Mouse (Mus musculus) C2C12 (cell line): ENCODE measurements around the gene Hyal1. TPM values are rescaled to one million over a fixed set of nuclear protein-coding genes. Genes with fewer than 3 reads are reported as not detected.

Experiments
- H3K27me3 ChIP-seq: one replicate; pipeline ENCODE4 v1.6.1; 2011; ENCODE audit not compliant: control insufficient read depth, insufficient read depth, insufficient read length
- H3K36me3 ChIP-seq: one replicate; pipeline ENCODE4 v1.6.1; 2011; ENCODE audit not compliant: control insufficient read depth, insufficient read depth
- H3K4me3 ChIP-seq: one replicate; pipeline ENCODE4 v1.5.1; 2011; ENCODE audit warnings: mild to moderate bottlenecking, control low read depth; ENCODE audit not compliant: poor library complexity, insufficient read depth, severe bottlenecking
- H3K79me2 ChIP-seq: one replicate; pipeline ENCODE4 v1.6.1; 2011; ENCODE audit not compliant: control insufficient read depth, insufficient read depth
- H3K79me3 ChIP-seq: one replicate; pipeline ENCODE4 v1.6.1; 2011; ENCODE audit warnings: low read depth, control low read depth
- H3ac ChIP-seq: one replicate; pipeline ENCODE3; 2011; ENCODE audit warnings: low read depth; ENCODE audit not compliant: control insufficient read depth, insufficient read length
- CEBPB ChIP-seq: IDR thresholded peaks from one replicate; pipeline ENCODE4 v1.6.1; 2011; ENCODE audit warnings: low read depth, mild to moderate bottlenecking, control low read depth, moderate library complexity
- CTCF ChIP-seq: IDR thresholded peaks from one replicate; pipeline ENCODE4 v1.5.1; 2011; ENCODE audit not compliant: control insufficient read depth, insufficient read depth, insufficient read length
- FOSL1 ChIP-seq: IDR thresholded peaks from one replicate; pipeline ENCODE4 v1.8.0; 2011; ENCODE audit warnings: mild to moderate bottlenecking, low read length; ENCODE audit not compliant: poor library complexity, insufficient read depth, severe bottlenecking
- MAX ChIP-seq: IDR thresholded peaks from one replicate; pipeline ENCODE4 v1.6.1; 2011; ENCODE audit warnings: mild to moderate bottlenecking, control low read depth
- MYOD1 ChIP-seq: IDR thresholded peaks from one replicate; pipeline ENCODE4 v1.6.1; 2011; ENCODE audit warnings: low read depth; ENCODE audit not compliant: control insufficient read depth, insufficient read length
- MYOG ChIP-seq: IDR thresholded peaks from one replicate; pipeline ENCODE4 v1.6.1; 2011; ENCODE audit not compliant: control insufficient read depth, insufficient read length; ENCODE audit errors: extremely low read depth
- USF1 ChIP-seq: IDR thresholded peaks from one replicate; pipeline ENCODE4 v1.6.1; 2011; ENCODE audit warnings: low read depth, mild to moderate bottlenecking, control low read depth, moderate library complexity
- polyA plus RNA-seq: library from polyadenylated mRNA; unstranded; fragments of >200 nt; fragmentation: generic; extraction: Trizol; gene quantifications from one replicate; pipeline ENCODE4 v1.2.1, GENCODE M21; 2012; ENCODE audit warnings: missing spikeins

Gene Hyal1
- polyA plus RNA-seq, 1 experiment, result 1.2 TPM

DNA sequence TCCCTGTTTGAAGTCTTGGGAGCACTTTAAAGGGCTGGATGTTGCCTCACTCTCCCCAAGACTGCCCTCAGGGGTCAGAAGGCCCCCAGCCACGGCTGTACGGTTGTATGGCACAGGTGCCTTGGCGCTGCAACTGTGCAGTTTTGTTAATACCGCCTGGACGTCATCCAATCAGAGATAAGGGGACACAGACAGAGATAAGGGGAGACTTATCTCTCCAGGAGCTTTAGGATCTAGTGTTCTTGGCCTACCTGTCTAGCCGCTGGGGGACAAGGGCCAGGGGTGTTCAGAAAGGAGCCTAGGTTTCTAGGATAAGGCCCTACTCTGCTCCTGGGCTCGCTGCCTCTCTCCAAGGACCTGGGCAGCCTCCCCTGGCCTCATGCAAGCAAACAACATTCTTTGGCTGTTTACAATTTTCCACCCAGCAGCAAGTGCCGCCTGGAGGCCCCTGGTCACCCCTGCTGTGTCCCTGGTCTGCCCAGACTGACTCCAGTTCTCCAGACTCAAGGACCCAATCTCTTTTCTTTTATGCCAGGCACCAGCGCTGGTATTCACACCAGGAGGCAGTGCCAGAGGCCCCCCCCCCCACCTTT, 31.0 kb downstream of the Hyal1 start:
- Histone ChIP-seq H3K79me3 (no peaks in the 10 kb centered on the region), H3K36me3 (no peaks in the 10 kb centered on the region), H3K27me3 (no peaks in the 10 kb centered on the region), H3K79me2 (no peaks in the 10 kb centered on the region), H3ac (no peak overlapping the region), H3K4me3 (no peak overlapping the region)
- no peak for TF ChIP-seq CTCF
- no peak for TF ChIP-seq CEBPB
- no peak for TF ChIP-seq MYOD1
- TF ChIP-seq MAX, result no peak
- no peak for TF ChIP-seq MYOG
- TF ChIP-seq USF1, result no peak
- TF ChIP-seq FOSL1, result no peak

- H3ac ChIP-seq, result no peak within 1 kb of the TSS
- no peak for TF ChIP-seq MYOG
- no peak for TF ChIP-seq MAX
- TF ChIP-seq USF1, result no peak
- no peak for TF ChIP-seq FOSL1
- TF ChIP-seq CTCF, result no peak
- TF ChIP-seq CEBPB, result no peak
- no peak for TF ChIP-seq MYOD1
- no peaks in the 10 kb centered on the region for H3K79me2 ChIP-seq
- no peaks in the 10 kb centered on the region for H3K79me3 ChIP-seq
- H3K4me3 ChIP-seq, result no peak within 1 kb of the TSS
- H3K27me3 ChIP-seq, result no peaks in the 10 kb centered on the region
- peaks cover 4% of the 10 kb centered on the region for H3K36me3 ChIP-seq
These were observed 32.2 kb downstream of the Hyal1 start, which contains the start of gene Sema3b for GRCm38 (mm10) chr9:107608741-107609432. TSS of gene Sema3b (minus strand) at chr9:107609229.

DNA sequence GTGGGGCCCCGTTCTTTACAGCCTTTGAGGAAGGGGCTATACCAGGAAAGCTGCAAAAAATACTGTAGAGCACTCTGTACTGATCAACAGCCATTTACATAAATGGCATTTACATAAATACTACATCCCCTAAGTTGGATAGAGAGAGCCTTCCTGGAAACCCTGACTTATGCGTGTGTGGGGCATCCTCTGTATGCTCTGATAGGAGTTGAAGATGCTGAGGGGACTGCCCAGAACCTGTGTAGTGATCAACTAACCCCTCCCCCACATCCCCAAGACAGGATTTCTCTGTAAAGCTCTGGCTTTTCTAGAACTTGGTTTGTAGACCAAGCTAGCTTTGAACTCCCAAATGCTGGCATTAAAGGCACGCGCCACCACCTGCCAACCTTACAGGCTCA, 32.7 kb downstream of the Hyal1 start:
- no peak for TF ChIP-seq FOSL1
- no peak for TF ChIP-seq CEBPB
- TF ChIP-seq MYOD1, result no peak
- TF ChIP-seq MAX, result no peak
- no peak for TF ChIP-seq CTCF
- no peak for TF ChIP-seq MYOG
- TF ChIP-seq USF1, result no peak
- Histone ChIP-seq H3K27me3 (no peaks in the 10 kb centered on the region), H3K79me3 (no peaks in the 10 kb centered on the region), H3K36me3 (peaks cover 8% of the 10 kb centered on the region), H3ac (no peak overlapping the region), H3K4me3 (no peak overlapping the region), H3K79me2 (no peaks in the 10 kb centered on the region)

GRCm38 (mm10) chr9:107611456-107612190, 34.9 kb downstream of the Hyal1 start:
- Histone ChIP-seq H3K36me3 (peaks cover 29% of the 10 kb centered on the region), H3ac (no peak overlapping the region), H3K79me2 (no peaks in the 10 kb centered on the region), H3K79me3 (no peaks in the 10 kb centered on the region), H3K4me3 (no peak overlapping the region), H3K27me3 (no peaks in the 10 kb centered on the region)
- TF ChIP-seq USF1, result no peak
- no peak for TF ChIP-seq CEBPB
- TF ChIP-seq FOSL1, result no peak
- TF ChIP-seq MYOG, result no peak
- TF ChIP-seq CTCF, result no peak
- TF ChIP-seq MYOD1, result no peak
- TF ChIP-seq MAX, result no peak

DNA sequence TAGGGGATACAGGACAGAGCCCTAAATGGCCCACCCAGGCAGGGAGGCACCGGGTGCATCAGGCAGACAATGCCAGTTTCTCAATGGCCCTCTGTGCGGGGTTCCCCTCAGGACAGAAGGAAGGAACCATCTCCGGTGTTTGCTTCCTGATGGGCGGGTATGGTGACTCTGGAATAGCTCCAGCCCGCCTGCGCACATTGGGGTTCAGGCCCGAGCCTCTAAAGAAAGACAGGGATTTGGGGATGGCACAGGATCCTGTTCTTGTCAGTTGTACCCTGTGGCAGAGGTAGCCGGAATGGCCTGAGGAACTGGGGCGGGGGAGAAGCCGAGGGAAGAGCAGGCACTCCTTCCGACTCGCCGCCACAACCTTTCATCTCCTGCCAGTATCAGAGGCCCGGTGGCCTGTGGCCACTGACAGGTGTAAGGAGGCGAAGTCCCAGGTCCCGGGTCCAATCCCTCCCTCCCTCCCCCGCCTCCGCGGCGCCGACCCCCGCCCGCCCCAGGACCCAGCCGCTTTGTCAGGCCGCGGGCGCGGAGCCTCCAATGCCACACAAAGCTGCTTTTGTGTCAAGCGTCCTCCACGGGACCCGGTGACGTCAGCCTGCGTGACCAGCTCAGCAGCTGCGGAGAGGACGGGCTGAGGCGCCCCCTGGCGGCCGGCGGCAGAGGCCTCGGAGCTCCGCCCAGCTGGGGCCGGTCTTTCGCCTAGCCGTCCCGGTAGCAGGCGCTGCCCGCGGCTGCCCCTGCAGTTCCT, 35.6 kb downstream of the Hyal1 start:
- H3K27me3 ChIP-seq, result no peaks in the 10 kb centered on the region
- no peak overlapping the region for H3ac ChIP-seq
- H3K79me2 ChIP-seq, result no peaks in the 10 kb centered on the region
- peaks cover 36% of the 10 kb centered on the region for H3K36me3 ChIP-seq
- H3K79me3 ChIP-seq, result no peaks in the 10 kb centered on the region
- H3K4me3 ChIP-seq, result no peak overlapping the region
- TF ChIP-seq CEBPB (no peak), MAX (peak; percentile 33), CTCF (peak; percentile 99), MYOG (no peak), MYOD1 (peak; percentile 62), FOSL1 (no peak), USF1 (peak; percentile 25)
